Comparison of ENCODE assay signal across 8 mouse cellular contexts in genomic region chr1:191989994-191990393, GRCm38 (mm10). TPM values are rescaled to one million over a fixed set of nuclear protein-coding genes. Genes with fewer than 3 reads are reported as not detected.
DNase-seq lines count a peak whose midpoint lies in the region; ATAC-seq and TF ChIP-seq lines count a peak whose summit lies in the region.

No protein-coding gene starts in this region.

- H3K9ac ChIP-seq in heart, embryonic 15.5 days: peak overlapping the region; percentile 63
- H3K9ac ChIP-seq in liver, embryonic 14.5 days (replicated peaks): peak overlapping the region; percentile 61
- peak overlapping the region; percentile 66 for H3K9ac ChIP-seq in neural tube, embryonic 11.5 days (ENCODE audit: low read length)
- H3K9ac ChIP-seq in stomach, postnatal 0 days (ENCODE audit: low read length): peak overlapping the region; percentile 59

- no peaks in the 10 kb centered on the region for H3K36me3 ChIP-seq in heart, embryonic 15.5 days
- no peaks in the 10 kb centered on the region for H3K36me3 ChIP-seq in liver, embryonic 14.5 days (replicated peaks; ENCODE audit: control insufficient read depth, insufficient read depth, low read depth)
- H3K36me3 ChIP-seq in neural tube, embryonic 11.5 days (ENCODE audit: control insufficient read depth, insufficient read depth, low read length): no peaks in the 10 kb centered on the region
- H3K36me3 ChIP-seq in stomach, postnatal 0 days (ENCODE audit: control insufficient read depth, insufficient read depth, low read length): no peaks in the 10 kb centered on the region

- under 1% methylated on average over 22 of the region's 22 CpGs for WGBS in heart, embryonic 15.5 days
- WGBS in liver, embryonic 14.5 days (ENCODE audit: insufficient replicate concordance): under 1% methylated on average over 22 of the region's 22 CpGs
- 0% methylated on average over 22 of the region's 22 CpGs for WGBS in neural tube, embryonic 11.5 days
- under 1% methylated on average over 22 of the region's 22 CpGs for WGBS in stomach, postnatal 0 days

- peaks cover 7% of the 10 kb centered on the region; the same call in 1 of the 2 replicates for H3K27me3 ChIP-seq in heart, embryonic 15.5 days
- no peaks in the 10 kb centered on the region for H3K27me3 ChIP-seq in liver, embryonic 14.5 days (ENCODE audit: control insufficient read depth, insufficient read depth, low read length)
- H3K27me3 ChIP-seq in neural tube, embryonic 11.5 days (ENCODE audit: control insufficient read depth, insufficient read depth, low read length): no peaks in the 10 kb centered on the region
- H3K27me3 ChIP-seq in stomach, postnatal 0 days (ENCODE audit: control insufficient read depth, insufficient read depth, low read length): no peaks in the 10 kb centered on the region

- peak overlapping the region; percentile 63 for H3K4me3 ChIP-seq in heart, embryonic 15.5 days
- peak overlapping the region; percentile 66 to 97 for H3K4me3 ChIP-seq in liver, embryonic 14.5 days (ENCODE audit: insufficient read depth in 1 of 2, low read depth in 2 of 2, low read length in 2 of 2)
- H3K4me3 ChIP-seq in neural tube, embryonic 11.5 days (ENCODE audit: low read depth, low read length): peak overlapping the region; percentile 56
- H3K4me3 ChIP-seq in stomach, postnatal 0 days (ENCODE audit: low read depth, low read length): peak overlapping the region; percentile 41

- TF ChIP-seq EP300 in liver, embryonic 14.5 days (IDR thresholded peaks at IDR 0.05; ENCODE audit: low read depth): no peak
- no peak for TF ChIP-seq EP300 in stomach, postnatal 0 days (optimal IDR thresholded peaks at IDR 0.05)

- TF ChIP-seq CTCF in liver, embryonic 14.5 days (IDR thresholded peaks at IDR 0.05; ENCODE audit: low read depth): no peak
- TF ChIP-seq CTCF in stomach, postnatal 0 days (IDR thresholded peaks at IDR 0.05; ENCODE audit: low read depth): no peak

- H3K4me1 ChIP-seq in heart, embryonic 15.5 days (replicated peaks): peaks cover 28% of the 10 kb centered on the region
- H3K4me1 ChIP-seq in liver, embryonic 14.5 days (replicated peaks; ENCODE audit: control insufficient read depth in 2 of 2, insufficient read depth in 2 of 2, low read length in 1 of 2): peaks cover 15 to 21% of the 10 kb centered on the region in 2 experiments
- H3K4me1 ChIP-seq in neural tube, embryonic 11.5 days (ENCODE audit: control insufficient read depth, insufficient read depth, low read length): no peaks in the 10 kb centered on the region
- H3K4me1 ChIP-seq in stomach, postnatal 0 days (replicated peaks; ENCODE audit: control insufficient read depth, insufficient read depth): 0 out of 2 replicates have a peak, but pooled peaks cover 2% of the 10 kb centered on the region

- ATAC-seq in CD4-positive, CD25-positive, alpha-beta regulatory T cell, adult 4 months: peak; percentile 100
- peak; percentile 94 for ATAC-seq in heart, embryonic 15.5 days (replicated peaks; ENCODE audit: insufficient number of reproducible peaks, insufficient read depth, low FRiP score, low read depth)
- peak; percentile 76 for ATAC-seq in liver, embryonic 14.5 days (ENCODE audit: insufficient read depth)
- peak; percentile 97 for ATAC-seq in neural tube, embryonic 11.5 days (ENCODE audit: insufficient read depth, low FRiP score, low TSS enrichment)
- peak; percentile 96 for ATAC-seq in stomach, postnatal 0 days (ENCODE audit: low FRiP score, low TSS enrichment)

- no peaks in the 10 kb centered on the region for H3K9me3 ChIP-seq in heart, embryonic 15.5 days (replicated peaks)
- H3K9me3 ChIP-seq in liver, embryonic 14.5 days (ENCODE audit: control insufficient read depth, low read length): no peaks in the 10 kb centered on the region
- no peaks in the 10 kb centered on the region for H3K9me3 ChIP-seq in neural tube, embryonic 11.5 days (ENCODE audit: control insufficient read depth, low read length)
- H3K9me3 ChIP-seq in stomach, postnatal 0 days (ENCODE audit: control insufficient read depth, low read length): no peaks in the 10 kb centered on the region

- peak; percentile 78 for DNase-seq in c-Kit-negative CD71-positive TER-119-positive erythroid progenitor cells, embryonic 14.5 days (ENCODE audit: low read depth, low spot score)
- peak; percentile 80 for DNase-seq in fibroblast of lung, adult 2 months (ENCODE audit: low read depth)
- DNase-seq in kidney, postnatal 25 days: peak; percentile 98 to 99
- peak; percentile 86 to 88 (median 88) for DNase-seq in liver, embryonic 14.5 days (ENCODE audit: low read depth in 3 of 3, low spot score in 3 of 3)
- DNase-seq in neural tube, embryonic 11.5 days (ENCODE audit: low spot score): peak; percentile 96
- DNase-seq in stomach, postnatal 0 days (ENCODE audit: low spot score): peak; percentile 96

- H3K27ac ChIP-seq in heart, embryonic 15.5 days: peak overlapping the region; percentile 86
- peak overlapping the region; percentile 5; the same call in 1 of the 2 replicates for H3K27ac ChIP-seq in liver, embryonic 14.5 days
- H3K27ac ChIP-seq in neural tube, embryonic 11.5 days (ENCODE audit: low read depth, low read length): no peak overlapping the region
- H3K27ac ChIP-seq in stomach, postnatal 0 days (replicated peaks): peak overlapping the region; percentile 65

- peak overlapping the region; percentile 68 for H3K4me2 ChIP-seq in heart, embryonic 15.5 days
- peak overlapping the region; percentile 61 for H3K4me2 ChIP-seq in liver, embryonic 14.5 days (ENCODE audit: low read depth)
- H3K4me2 ChIP-seq in neural tube, embryonic 11.5 days (ENCODE audit: low read depth): peak overlapping the region; percentile 48
- peak overlapping the region; percentile 54 for H3K4me2 ChIP-seq in stomach, postnatal 0 days (replicated peaks; ENCODE audit: low read depth)

RNA-seq across cellular contexts. Expression of gene Rd3, which starts 12.8 kb away (rescaled TPM):
- 1 to 10 TPM in 1 of 2 experiments, under 1 TPM in 1; 0.24 to 1.5 TPM for polyA plus RNA-seq in CD4-positive, CD25-positive, alpha-beta regulatory T cell, adult 4 months (2017; shearing (Covaris generic))
- polyA plus RNA-seq in heart, embryonic 15.5 days (2015; fragmentation: Nextera tagmentation; extraction: Ambion mirVana): 4.4 and 4.9 TPM in 2 replicates
- 0.04 TPM in 2 replicates for polyA plus RNA-seq in liver, embryonic 14.5 days (2012; rRNA removed)
- polyA plus RNA-seq in liver, embryonic 14.5 days (2014; fragmentation: Nextera tagmentation; extraction: Ambion mirVana): 0.09 and 0.10 TPM in 2 replicates
- 0.85 and 1.3 TPM in 2 replicates for polyA plus RNA-seq in neural tube, embryonic 11.5 days (2014; fragmentation: Nextera tagmentation; extraction: Ambion mirVana)
- 0.12 and 0.18 TPM in 2 replicates for polyA plus RNA-seq in stomach, postnatal 0 days (2015; fragmentation: Nextera tagmentation; extraction: Ambion mirVana)
